Mouse (Mus musculus) CD8-positive naive resting alpha-beta T cell, adult 2 months (primary cell): ENCODE results near the gene Npm3.

Experiments used
- DNase-seq, 2 experiments: peaks; one replicate each; pipeline ENCODE4 v3.0.0; 2022; ENCODE audit warnings: low read depth in 2 of 2, low spot score in 2 of 2

The Npm3 gene

DNA sequence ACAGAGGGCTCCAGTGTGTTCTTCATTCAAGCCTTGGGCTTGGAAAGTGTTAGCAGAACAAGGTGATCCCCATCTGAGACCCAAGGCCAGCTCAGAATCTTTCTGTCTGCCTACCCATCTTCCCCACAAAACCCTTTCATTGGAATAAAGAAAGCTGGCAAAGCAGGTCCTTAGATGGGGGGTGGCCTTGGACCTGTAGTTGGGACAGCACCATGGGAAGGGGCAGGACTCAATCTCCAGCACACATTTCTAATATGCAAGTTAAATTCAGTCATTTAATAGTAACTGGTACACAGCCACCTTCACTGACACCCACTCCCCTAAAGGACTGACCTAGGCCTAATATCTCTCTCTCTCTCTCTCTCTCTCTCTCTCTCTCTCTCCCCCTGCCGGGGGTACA, 13.2 kb downstream of the Npm3 start:
- DNase-seq = no peak

DNA sequence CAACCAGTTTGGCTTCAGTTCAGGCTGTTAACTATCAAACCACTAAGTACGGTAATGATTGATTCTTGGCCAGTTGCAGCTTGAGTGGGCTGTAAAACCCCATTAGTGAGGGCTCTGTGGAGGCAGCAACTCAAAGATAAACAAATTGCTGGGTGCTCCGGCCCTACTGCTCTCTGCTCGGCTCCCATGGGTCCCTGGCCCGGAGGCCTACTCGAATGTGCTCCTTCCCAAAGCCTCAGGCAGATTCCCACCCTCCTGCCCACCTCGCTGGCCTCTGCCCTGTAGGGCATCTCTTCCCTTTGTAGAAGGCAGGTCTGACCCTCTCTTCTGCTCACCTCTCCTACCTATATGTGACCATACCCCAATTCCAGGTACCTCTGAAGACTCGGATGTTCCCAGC, 14.6 kb downstream of the Npm3 start:
- DNase-seq = no peak

DNA sequence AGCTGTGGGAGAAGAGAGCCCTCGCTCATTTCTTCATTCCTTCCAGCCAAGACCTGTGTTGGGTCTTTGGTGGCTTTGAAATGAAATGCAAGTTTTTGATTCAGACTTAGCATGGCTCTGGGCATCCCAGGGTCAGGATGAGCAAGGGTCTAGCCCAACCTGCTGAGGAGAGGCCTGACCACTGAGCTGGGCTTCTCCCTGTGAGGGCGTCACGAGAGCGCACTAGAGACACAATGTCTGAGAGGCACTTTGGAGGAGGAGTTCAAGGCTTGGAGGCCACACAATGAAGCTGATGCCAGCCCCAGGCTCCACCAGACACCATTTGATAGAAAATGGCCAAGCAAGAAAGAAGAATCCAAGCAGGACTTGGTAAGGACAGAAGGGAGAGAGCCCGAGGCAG, 15.2 kb downstream of the Npm3 start:
- DNase-seq = no peak

DNA sequence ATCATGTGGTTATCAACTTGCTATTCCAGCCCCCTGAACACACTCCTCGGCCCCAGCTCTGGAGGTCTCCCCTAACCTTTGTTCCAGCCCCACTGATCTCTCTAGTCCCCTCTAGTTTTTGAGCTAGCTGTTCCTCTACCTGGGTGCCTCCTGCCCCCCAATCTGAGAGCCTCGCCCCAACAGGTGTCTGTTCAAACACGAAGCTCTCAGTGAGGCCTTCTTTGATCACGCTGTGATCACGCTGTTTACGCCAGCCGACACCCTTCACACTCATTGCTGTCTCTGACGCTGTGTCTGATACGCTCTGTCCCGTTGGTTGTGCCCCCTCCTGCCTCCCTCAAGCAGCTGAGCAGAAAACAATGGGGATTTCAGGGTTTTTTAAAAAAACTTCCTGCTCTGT, 15.8 kb downstream of the Npm3 start:
- no peak for DNase-seq

DNA sequence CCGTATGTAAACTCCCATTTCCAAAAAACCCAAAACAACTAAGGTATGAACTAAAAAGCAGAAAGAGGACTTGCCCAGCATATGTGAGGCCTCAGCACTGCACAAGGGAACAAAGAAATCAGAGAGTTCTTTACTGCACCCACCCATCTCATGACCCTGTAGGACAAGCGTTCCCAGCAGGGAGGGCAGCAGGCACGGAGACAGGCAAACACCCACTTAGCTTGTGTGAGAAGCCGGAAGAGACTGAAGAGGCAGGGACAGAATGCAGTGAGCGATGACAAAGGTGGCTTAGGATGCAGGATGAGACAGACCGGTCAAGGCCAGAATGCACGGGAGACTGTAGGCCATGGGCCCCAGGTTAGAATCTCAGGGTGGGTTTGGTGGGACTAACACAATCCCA, 17.7 kb downstream of the Npm3 start:
- DNase-seq = no peak

DNA sequence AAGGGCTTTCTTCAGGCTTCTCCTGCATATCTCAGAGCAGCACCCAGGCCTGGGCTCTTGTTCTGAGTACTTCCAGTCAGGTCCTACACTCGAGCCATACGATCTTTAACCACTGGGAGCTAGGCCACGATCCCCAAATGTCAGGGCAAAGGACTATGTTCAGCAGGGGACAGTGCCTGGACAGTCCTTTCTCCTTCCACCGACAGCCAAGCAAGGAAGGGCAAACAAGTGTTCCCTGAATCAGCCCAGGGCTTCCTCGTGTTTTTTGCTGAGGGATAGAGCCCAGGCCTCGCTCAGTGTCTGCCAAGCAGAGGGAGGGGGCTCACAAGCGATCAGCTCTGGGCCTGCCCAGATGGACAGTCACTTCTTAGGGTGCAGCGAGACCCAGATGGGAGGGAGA, 19.3 kb downstream of the Npm3 start:
- DNase-seq = no peak

DNA sequence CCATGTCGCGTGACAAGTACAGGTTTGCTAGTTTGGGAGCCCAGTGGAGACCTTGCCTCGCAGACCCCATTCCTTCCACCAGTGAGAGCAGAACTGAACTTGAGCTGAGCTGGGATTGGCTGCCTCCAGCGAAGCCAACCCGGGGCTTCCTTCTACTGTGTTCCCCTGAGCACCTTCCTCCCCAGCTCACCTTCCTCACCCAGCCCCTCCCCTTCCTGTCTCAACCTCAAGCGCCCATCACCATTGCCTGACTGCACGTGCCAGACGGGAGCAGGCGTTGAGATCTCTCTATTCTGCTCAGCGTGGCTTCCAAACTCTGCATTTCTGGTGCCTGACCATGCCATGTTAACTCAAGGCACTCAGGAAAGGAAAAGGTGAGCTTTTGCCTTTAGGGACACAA, 22.2 kb downstream of the Npm3 start:
- no peak for DNase-seq

DNA sequence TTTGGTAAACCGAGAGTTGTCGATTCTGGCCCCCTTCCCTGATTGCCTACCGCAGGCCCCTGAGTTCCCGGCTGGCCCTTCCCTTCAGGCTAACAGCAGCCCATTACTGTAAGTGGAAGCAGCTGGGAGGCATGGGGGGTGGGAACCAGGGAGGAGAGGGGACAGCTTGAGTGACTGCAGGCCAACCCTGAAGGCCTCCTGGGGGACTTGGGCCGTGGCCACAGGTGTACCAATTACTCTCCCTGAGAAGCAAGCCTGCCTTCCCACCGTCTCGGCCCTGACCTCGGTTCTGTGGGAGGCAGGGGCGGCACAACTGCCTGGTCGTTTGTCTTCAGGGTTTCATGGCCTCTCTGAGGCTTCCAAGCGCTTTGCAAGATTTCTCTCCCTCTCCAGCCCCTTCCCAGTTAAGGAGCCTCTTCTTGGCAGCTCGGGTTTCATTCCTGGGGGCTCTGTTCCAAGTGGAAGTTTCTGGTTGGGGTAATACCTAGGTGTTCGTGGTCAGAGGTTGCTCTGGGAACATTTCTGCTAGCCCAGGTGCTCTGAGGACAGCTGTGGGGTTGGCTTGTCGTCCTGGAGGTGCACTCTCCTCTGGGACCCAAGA, 23.6 kb downstream of the Npm3 start:
- no peak for DNase-seq

DNA sequence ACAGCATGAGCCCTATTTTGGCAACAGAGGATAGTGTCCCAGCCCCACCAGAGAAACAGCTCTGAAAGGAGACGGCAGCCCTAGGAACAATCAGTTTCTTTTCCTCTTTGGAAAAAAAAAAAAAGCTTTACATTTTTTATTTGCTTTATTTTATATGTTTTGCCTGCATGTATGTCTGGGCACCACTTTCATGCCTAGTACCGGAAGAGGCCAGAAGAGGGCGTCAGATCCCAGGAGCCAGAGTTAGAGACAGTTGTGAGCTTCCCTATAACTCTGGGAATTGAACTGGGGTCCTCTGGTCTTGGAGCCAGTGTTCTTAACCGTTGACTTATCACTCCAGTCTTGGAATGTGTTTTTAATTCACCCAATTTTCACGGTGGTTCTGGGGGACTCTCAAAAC, 27.2 kb downstream of the Npm3 start:
- DNase-seq = no peak

DNA sequence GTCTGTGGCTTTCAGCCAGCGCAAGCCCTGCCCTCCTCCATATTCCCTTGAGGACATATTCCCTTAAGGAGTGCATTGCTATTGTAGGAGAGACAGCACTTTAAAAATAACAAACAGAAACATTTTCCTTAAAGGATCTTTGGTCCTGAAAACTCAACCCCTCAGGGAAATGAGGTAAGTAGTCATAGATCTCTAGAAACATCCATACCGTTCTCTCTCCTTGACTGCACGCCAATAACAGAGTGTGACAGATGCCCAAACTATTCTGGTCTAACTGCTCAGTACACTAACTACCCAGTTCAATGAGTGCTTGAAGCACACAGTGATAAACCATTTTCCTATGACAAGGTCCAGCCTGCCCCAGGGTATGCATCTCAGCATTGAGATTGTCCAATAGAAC, 31.1 kb downstream of the Npm3 start:
- no peak for DNase-seq

DNA sequence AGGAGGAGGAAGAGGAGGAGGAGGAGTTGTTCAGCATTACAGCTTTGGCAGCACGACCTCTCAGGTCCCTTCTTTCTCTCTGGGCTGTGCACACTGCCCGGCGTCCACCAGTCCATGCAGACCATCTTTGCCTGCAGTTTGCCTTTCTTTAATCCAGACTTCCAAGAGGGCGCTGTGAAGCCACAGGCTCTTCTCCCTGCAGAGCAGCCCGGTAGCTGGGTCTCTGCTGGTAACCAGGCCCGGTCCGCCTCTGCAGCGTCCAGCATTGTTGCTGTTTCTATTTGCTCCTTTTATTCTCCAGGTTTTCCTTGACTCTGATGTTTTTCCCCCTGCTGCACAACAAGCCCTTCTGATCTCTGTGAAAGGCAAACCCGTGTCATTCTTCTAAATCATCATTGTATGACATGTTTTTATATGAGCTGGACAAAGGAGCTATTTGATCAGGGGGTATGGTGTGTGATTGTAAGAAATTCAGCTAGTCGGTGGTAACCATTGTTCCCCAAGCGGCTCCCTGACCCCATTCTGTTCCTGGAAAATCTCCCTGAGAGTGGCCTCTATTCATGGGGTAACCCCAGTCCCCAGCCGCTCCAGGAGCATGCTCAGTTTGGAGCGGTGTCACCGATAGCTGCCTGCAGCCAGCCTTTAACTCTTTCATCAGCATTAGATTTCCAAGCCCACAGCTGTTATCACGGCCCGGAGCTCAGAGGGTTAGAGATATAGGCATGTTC, 31.7 kb downstream of the Npm3 start:
- no peak for DNase-seq

DNA sequence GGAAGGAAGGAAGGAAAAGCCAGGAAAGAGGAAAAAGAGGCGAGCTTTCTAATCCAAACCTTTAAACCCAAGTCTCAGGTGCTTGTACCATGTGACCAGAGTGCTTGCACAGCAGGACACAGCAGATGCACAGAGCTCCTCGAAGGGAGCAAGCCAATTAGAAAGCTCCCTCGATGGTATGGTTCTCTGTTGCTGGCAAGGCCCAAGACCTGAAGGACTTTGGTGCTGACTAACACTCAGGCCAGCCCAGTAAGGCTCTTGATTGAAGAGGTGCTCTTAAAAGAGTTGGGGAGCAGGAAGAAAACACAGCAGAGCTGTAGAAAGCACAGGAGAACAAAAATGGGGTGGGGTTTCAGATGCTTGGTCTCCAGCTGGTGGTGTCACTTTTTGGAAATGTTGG, 40.7 kb downstream of the Npm3 start:
- no peak for DNase-seq
